Comparison of ENCODE assay signal across 8 mouse cellular contexts in genomic region chr1:156365740-156366139, GRCm38 (mm10). TPM values are rescaled to one million over a fixed set of nuclear protein-coding genes. Genes with fewer than 3 reads are reported as not detected.
DNase-seq lines count a peak whose midpoint lies in the region; ATAC-seq and TF ChIP-seq lines count a peak whose summit lies in the region.

Gene Gm2000, plus strand, starts transcription at chr1:156366040.

- H3K9ac ChIP-seq in ES-Bruce4 (ENCODE audit: low read depth, poor library complexity, severe bottlenecking), result no peak within 1 kb of the TSS
- H3K9ac ChIP-seq in forebrain, postnatal 0 days, result no peak within 1 kb of the TSS
- no peak within 1 kb of the TSS for H3K9ac ChIP-seq in hindbrain, embryonic 14.5 days
- no peak within 1 kb of the TSS for H3K9ac ChIP-seq in liver, embryonic 16.5 days (ENCODE audit: low read depth, low read length)

- no peak for TF ChIP-seq EP300 in ES-Bruce4 (IDR thresholded peaks at IDR 0.05; ENCODE audit: insufficient read depth, low read depth, low read length)

- TF ChIP-seq POLR2A in ES-Bruce4 (IDR thresholded peaks at IDR 0.05; ENCODE audit: insufficient read depth, low read length), result no peak

- ATAC-seq in forebrain, postnatal 0 days, result no peak
- ATAC-seq in hindbrain, embryonic 14.5 days (ENCODE audit: low FRiP score), result no peak
- ATAC-seq in liver, embryonic 16.5 days (ENCODE audit: low read depth), result no peak

- no peak for DNase-seq in adrenal gland, adult 2 months
- no peak for DNase-seq in forebrain, postnatal 0 days
- no peak for DNase-seq in hindbrain, embryonic 14.5 days (ENCODE audit: low spot score)
- DNase-seq in urinary bladder, adult 18-20 months (ENCODE audit: low spot score in 2 of 2), result no peak
- DNase-seq in spleen, postnatal 36 days (ENCODE audit: low spot score in 2 of 2), result no peak
- DNase-seq in ovary, postnatal 36 days (ENCODE audit: low spot score), result no peak

- TF ChIP-seq CTCF in ES-Bruce4 (IDR thresholded peaks at IDR 0.05; ENCODE audit: low read depth, low read length), result no peak
- no peak for TF ChIP-seq CTCF in forebrain, postnatal 0 days (IDR thresholded peaks at IDR 0.05; ENCODE audit: low read depth)

- H3K27ac ChIP-seq in ES-Bruce4 (ENCODE audit: insufficient read depth, low read length), result no peak within 1 kb of the TSS
- no peak within 1 kb of the TSS for H3K27ac ChIP-seq in forebrain, postnatal 0 days (ENCODE audit: low read depth, low read length)
- H3K27ac ChIP-seq in hindbrain, embryonic 14.5 days, result no peak within 1 kb of the TSS
- H3K27ac ChIP-seq in liver, embryonic 16.5 days (ENCODE audit: low read length), result no peak within 1 kb of the TSS

- H3K4me1 ChIP-seq in ES-Bruce4 (ENCODE audit: control insufficient read depth, insufficient read depth, low read length), result no peaks in the 10 kb centered on the region
- no peaks in the 10 kb centered on the region for H3K4me1 ChIP-seq in forebrain, postnatal 0 days (ENCODE audit: insufficient read depth)
- H3K4me1 ChIP-seq in hindbrain, embryonic 14.5 days (replicated peaks; ENCODE audit: control insufficient read depth, insufficient read depth, low read length), result no peaks in the 10 kb centered on the region
- H3K4me1 ChIP-seq in liver, embryonic 16.5 days (ENCODE audit: control insufficient read depth, low read depth, low read length), result no peaks in the 10 kb centered on the region

- H3K27me3 ChIP-seq in ES-Bruce4 (ENCODE audit: control insufficient read depth, insufficient read depth, low read length, poor library complexity, severe bottlenecking), result no peaks in the 10 kb centered on the region; the same call in 1 of the 2 replicates
- H3K27me3 ChIP-seq in forebrain, postnatal 0 days (ENCODE audit: insufficient read depth, low read length), result no peaks in the 10 kb centered on the region
- H3K27me3 ChIP-seq in hindbrain, embryonic 14.5 days (ENCODE audit: control insufficient read depth, insufficient read depth, low read length), result no peaks in the 10 kb centered on the region
- H3K27me3 ChIP-seq in liver, embryonic 16.5 days (ENCODE audit: control insufficient read depth, insufficient read depth, low read depth, low read length), result no peaks in the 10 kb centered on the region

- no peak within 1 kb of the TSS for H3K4me3 ChIP-seq in ES-Bruce4 (ENCODE audit: low read depth, low read length)
- no peak within 1 kb of the TSS for H3K4me3 ChIP-seq in forebrain, postnatal 0 days (ENCODE audit: low read depth, low read length)
- H3K4me3 ChIP-seq in hindbrain, embryonic 14.5 days (replicated peaks; ENCODE audit: low read length), result no peak within 1 kb of the TSS
- H3K4me3 ChIP-seq in liver, embryonic 16.5 days (ENCODE audit: low read depth, low read length), result no peak within 1 kb of the TSS

- H3K4me2 ChIP-seq in forebrain, postnatal 0 days (ENCODE audit: low read depth), result no peak within 1 kb of the TSS
- H3K4me2 ChIP-seq in hindbrain, embryonic 14.5 days (replicated peaks), result no peak within 1 kb of the TSS
- no peak within 1 kb of the TSS for H3K4me2 ChIP-seq in liver, embryonic 16.5 days (ENCODE audit: low read depth, low read length)

- no peaks in the 10 kb centered on the region for H3K36me3 ChIP-seq in ES-Bruce4 (ENCODE audit: control insufficient read depth, insufficient read depth, low read length, poor library complexity, severe bottlenecking)
- H3K36me3 ChIP-seq in forebrain, postnatal 0 days (ENCODE audit: insufficient read depth), result no peaks in the 10 kb centered on the region
- H3K36me3 ChIP-seq in hindbrain, embryonic 14.5 days (replicated peaks; ENCODE audit: control insufficient read depth, insufficient read depth), result no peaks in the 10 kb centered on the region
- H3K36me3 ChIP-seq in liver, embryonic 16.5 days (ENCODE audit: control insufficient read depth, insufficient read depth), result no peaks in the 10 kb centered on the region

- peaks cover 2% of the 10 kb centered on the region; the same call in 1 of the 2 replicates for H3K9me3 ChIP-seq in ES-Bruce4 (replicated peaks; ENCODE audit: control insufficient read depth, insufficient read depth, low read length, poor library complexity, severe bottlenecking)
- H3K9me3 ChIP-seq in forebrain, postnatal 0 days (ENCODE audit: low read length), result no peaks in the 10 kb centered on the region
- H3K9me3 ChIP-seq in hindbrain, embryonic 14.5 days (ENCODE audit: control insufficient read depth, low read length), result 0 out of 2 replicates have a peak, but pooled peaks cover 5% of the 10 kb centered on the region
- no peaks in the 10 kb centered on the region for H3K9me3 ChIP-seq in liver, embryonic 16.5 days (replicated peaks; ENCODE audit: control insufficient read depth, low read length)

- 91% methylated on average over 8 of the region's 8 CpGs for WGBS in forebrain, postnatal 0 days
- WGBS in hindbrain, embryonic 14.5 days, result 93% methylated on average over 8 of the region's 8 CpGs
- WGBS in liver, embryonic 16.5 days (ENCODE audit: insufficient replicate concordance), result 80% methylated on average over 8 of the region's 8 CpGs

RNA-seq across cellular contexts. Expression of gene Gm2000, which starts in this region (rescaled TPM):
- 1,667 and 1,764 TPM in 2 replicates for polyA plus RNA-seq in ES-Bruce4 (2011; ENCODE audit: insufficient read depth, insufficient read length, low read depth, missing spikeins)
- total RNA-seq in adrenal gland, adult 2 months (2021), result 100 to 1,000 TPM; 652 to 665 TPM
- polyA plus RNA-seq in adrenal gland, adult 2 months (2012; rRNA removed), result 0.39 and 3.0 TPM in 2 replicates
- 646 and 750 TPM in 2 replicates for total RNA-seq in forebrain, postnatal 0 days (2014; rRNA removed)
- polyA plus RNA-seq in forebrain, postnatal 0 days (2015; fragmentation: Nextera tagmentation; extraction: Ambion mirVana), result 515 and 680 TPM in 2 replicates
- 509 and 614 TPM in 2 replicates for polyA plus RNA-seq in hindbrain, embryonic 14.5 days (2014; fragmentation: Nextera tagmentation; extraction: Ambion mirVana)
- 452 and 507 TPM in 2 replicates for polyA plus RNA-seq in liver, embryonic 16.5 days (2015; fragmentation: Nextera tagmentation; extraction: Ambion mirVana)

Comparison
In these comparisons a context has a peak if more than half of its experiments do, and no peak if none do; other contexts are left out.
1. RNA of gene Gm2000 (polyA plus RNA-seq): 1,667 to 1,764 TPM in ES-Bruce4, 509 to 614 TPM in hindbrain, embryonic 14.5 days, 515 to 680 TPM in forebrain, postnatal 0 days and 452 to 507 TPM in liver, embryonic 16.5 days; 0.39 to 3.0 TPM in adrenal gland, adult 2 months; every median in the first group is over 100 times any median in the second.